Mouse (Mus musculus) gastrocnemius, postnatal 25 days (tissue): ENCODE data around the gene Gpr75. TPM values are rescaled to one million over a fixed set of nuclear protein-coding genes. Genes with fewer than 3 reads are reported as not detected.

Source experiments
- DNase-seq: peaks from one replicate; pipeline ENCODE4 v3.0.0; 2022
- long read RNA-seq, 2 experiments: library from polyadenylated mRNA; stranded (forward); transcript quantifications; one replicate each; pipeline ENCODE4 v2.0.0; 2021
- total RNA-seq, 2 experiments: library from RNA; stranded (reverse); gene quantifications; 1 replicate in 1 of 2; 2 replicates in 1 of 2; pipeline ENCODE4 v1.2.3; 2021

Gpr75 gene
- total RNA-seq, result under 1 TPM; 0.08 to 0.16 TPM
- long read RNA-seq, experiment 1, result 0 reads
- long read RNA-seq, experiment 2, result 0 reads

GRCm38 (mm10) chr11:30885171-30885871, at the start of gene Gpr75, which contains the start of gene Asb3:
Gpr75 (plus strand) TSS chr11:30885358.
Asb3 (plus strand) TSS chr11:30885416.
- DNase-seq, result peak; percentile 30

- DNase-seq, result no peak
Observed at GRCm38 (mm10) chr11:30838793-30839192, 46.4 kb upstream of the Gpr75 start.

DNA sequence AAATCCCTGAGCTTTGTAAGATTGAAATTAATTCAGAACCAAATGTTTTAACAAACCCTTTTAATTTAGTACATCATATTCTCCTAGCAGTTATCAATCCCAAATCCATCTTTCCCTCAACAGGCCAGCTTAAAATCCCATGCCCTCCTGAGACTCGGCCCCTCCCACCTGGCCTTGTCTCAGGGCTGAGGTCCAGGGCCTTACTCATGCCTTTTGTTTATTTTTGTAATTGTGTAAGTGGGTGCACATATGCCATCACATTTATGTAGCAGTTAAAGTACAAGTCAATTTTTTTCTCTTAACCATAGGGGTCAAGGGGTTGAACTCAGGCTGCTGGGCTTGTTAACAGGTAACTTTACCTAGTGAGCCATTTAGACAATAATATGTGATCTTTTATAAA, 40.8 kb upstream of the Gpr75 start:
- no peak for DNase-seq

- no peak for DNase-seq
Observed at GRCm38 (mm10) chr11:30872425-30872824, 12.7 kb upstream of the Gpr75 start.

- DNase-seq, result no peak
Observed at GRCm38 (mm10) chr11:30888153-30888552, 3.0 kb downstream of the Gpr75 start.

DNA sequence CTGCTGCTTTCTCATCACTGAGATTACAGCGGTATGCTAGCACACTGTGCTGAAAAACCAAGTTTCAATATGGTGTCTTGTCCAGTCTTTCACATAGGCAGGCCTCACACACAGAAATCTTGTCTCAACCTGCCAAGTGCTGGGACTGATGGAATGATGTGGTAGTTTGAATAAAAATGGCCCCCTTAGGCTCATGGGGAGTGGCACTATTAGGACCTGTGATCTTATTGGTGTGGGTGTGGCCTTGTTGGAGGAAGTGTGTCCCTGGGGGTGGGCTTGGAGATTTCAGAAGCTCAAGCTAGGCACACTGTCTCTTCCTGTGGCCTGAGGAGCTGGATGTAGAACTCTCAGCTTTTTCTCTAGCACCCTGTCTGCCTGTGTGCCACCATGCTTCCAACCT, 11.0 kb downstream of the Gpr75 start:
- DNase-seq, result no peak

DNA sequence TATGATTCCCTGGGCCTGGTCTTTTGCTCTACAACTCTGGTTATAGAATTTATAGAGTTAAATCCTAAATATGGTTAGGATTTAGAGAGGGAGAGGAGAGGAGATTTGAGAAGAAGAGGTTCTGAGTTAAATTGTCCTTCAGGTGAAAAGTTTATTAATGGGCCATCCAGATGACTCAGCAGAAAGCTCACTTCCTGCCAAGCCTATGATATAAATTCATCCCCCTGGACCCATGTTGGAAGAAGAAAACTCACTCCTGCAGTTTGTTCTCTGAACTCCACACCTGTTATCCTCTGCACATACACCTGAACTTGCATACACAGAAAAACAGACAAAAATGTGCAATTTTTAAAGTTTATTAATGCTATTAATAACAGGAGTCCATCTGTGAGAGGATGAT, 14.2 kb downstream of the Gpr75 start:
- no peak for DNase-seq

GRCm38 (mm10) chr11:30912311-30912710, 27.2 kb downstream of the Gpr75 start:
- DNase-seq, result no peak

GRCm38 (mm10) chr11:30920641-30921040, 35.5 kb downstream of the Gpr75 start:
- no peak for DNase-seq

- no peak for DNase-seq
Observed at GRCm38 (mm10) chr11:30923283-30923682, 38.1 kb downstream of the Gpr75 start.

GRCm38 (mm10) chr11:30928079-30928478, 42.9 kb downstream of the Gpr75 start:
- DNase-seq, result no peak

DNA sequence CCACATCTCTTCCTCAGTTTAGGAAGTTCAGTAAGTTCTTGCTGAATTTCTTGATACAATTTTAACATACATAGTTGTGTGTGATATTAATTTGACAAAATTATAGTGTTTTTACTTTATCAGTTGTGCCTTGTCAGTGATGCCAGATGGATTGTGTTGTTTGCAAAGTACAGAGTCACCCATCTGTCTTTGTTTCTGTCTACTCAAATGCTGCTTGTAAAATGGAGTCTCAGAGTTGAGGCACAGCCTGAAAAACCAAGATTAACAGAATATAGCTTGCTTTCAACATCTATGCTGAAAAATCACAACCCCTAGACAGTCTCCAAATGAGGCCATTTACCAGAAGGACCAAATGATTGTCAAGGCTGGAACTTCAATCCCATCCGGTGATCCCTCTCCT, 43.3 kb downstream of the Gpr75 start:
- DNase-seq, result no peak

Other genes starting within 250 kb of the Gpr75 start
- 100 to 1,000 TPM; 105 to 111 TPM for gene Acyp2, start 235.8 kb upstream of the Gpr75 start, total RNA-seq
- 100 to 1,000 TPM; 134 to 156 TPM for gene Psme4, start 113.6 kb upstream of the Gpr75 start, total RNA-seq
- 1 to 10 TPM; 6.1 to 6.9 TPM for gene Asb3, start 58 bp downstream of the Gpr75 start, total RNA-seq
- 10 to 100 TPM; 25.4 to 31.6 TPM for gene Erlec1, start 69.0 kb downstream of the Gpr75 start, total RNA-seq
- 10 to 100 TPM; 14.5 to 16.0 TPM for gene Chac2, start 101.0 kb downstream of the Gpr75 start, total RNA-seq